Mouse (Mus musculus) ES-Bruce4 (cell line): ENCODE results near the gene Adamtsl1.

ENCODE experiments used
- CTCF ChIP-seq: IDR thresholded peaks from one replicate; pipeline ENCODE4 v1.8.1; 2011; ENCODE audit warnings: low read depth, low read length
- EP300 ChIP-seq: IDR thresholded peaks from 2 replicates; pipeline ENCODE4 v1.6.1; 2011; ENCODE audit warnings: low read depth, low read length; ENCODE audit not compliant: insufficient read depth
- POLR2A ChIP-seq: IDR thresholded peaks from one replicate; pipeline ENCODE4 v1.8.1; 2011; ENCODE audit warnings: low read length; ENCODE audit not compliant: insufficient read depth

DNA sequence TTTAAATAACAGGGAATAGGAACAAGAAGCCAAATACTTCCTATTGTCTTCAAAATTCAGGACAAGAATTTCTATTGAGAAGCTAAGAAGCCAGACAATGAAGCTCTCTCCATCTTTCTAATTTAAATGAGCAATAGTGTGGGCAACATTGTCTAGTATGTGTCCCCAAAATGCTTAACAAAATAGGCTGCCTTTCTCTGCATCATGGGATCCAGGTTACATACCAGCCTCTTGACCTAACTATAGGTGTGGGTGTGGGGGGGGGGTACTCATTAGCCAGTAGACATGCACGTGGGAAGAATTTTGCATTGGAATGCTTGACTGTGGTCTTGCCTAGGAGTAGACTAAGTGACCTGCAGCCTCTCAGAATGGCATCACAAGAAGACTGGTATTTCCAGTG is 305.9 kb downstream of the Adamtsl1 start:
- TF ChIP-seq POLR2A (no peak), EP300 (0 out of 2 replicates have a peak, but pooled peaks have one; percentile 16), CTCF (no peak)
